Mouse (Mus musculus): Measurements from ENCODE around the gene A26c2. TPM values are rescaled to one million over a fixed set of nuclear protein-coding genes. Genes with fewer than 3 reads are reported as not detected.

A26c2 gene
- polyA plus RNA-seq (2012; rRNA removed) = not detected in 2 replicates

- no peak for DNase-seq (ENCODE audit: extremely low spot score in 1 of 2, low spot score in 1 of 2)
These were observed at the start of gene A26c2 for GRCm38 (mm10) chr7:62823573-62823972. Gene A26c2 (minus strand): TSS chr7:62823673.

GRCm38 (mm10) chr7:62851471-62851870 lies 28.0 kb upstream of the A26c2 start:
- DNase-seq (ENCODE audit: extremely low spot score in 1 of 2, low spot score in 1 of 2) = no peak

All from frontal cortex, adult 2 months (tissue).